Mouse (Mus musculus) A20 (cell line): ENCODE measurements at regions not wholly inside any gene's neighbourhood (a gene's known extent, or its start where the extent isn't known, plus 50 kb on each side); places are given as distances from the start of the nearest gene placed in this dataset.

ENCODE experiments used
- DNase-seq: peaks from one replicate; pipeline ENCODE4 v3.0.0-alpha.2; 2011; ENCODE audit warnings: low read depth, low spot score

GRCm38 (mm10) chr17:63798961-63799531 is 63.8 kb upstream of the Fer start:
- DNase-seq = no peak

- no peak for DNase-seq
These were observed 61.5 kb upstream of the Fer start for GRCm38 (mm10) chr17:63801411-63801810.

GRCm38 (mm10) chr17:63802846-63803245 is 60.0 kb upstream of the Fer start:
- DNase-seq = no peak

GRCm38 (mm10) chr17:63803599-63803998 is 59.3 kb upstream of the Fer start:
- peak; percentile 79 for DNase-seq

- no peak for DNase-seq
These were observed 58.4 kb upstream of the Fer start for GRCm38 (mm10) chr17:63804416-63804815.

- DNase-seq = no peak
These were observed 56.5 kb upstream of the Fer start for GRCm38 (mm10) chr17:63806360-63806759.

GRCm38 (mm10) chr17:63807590-63808228 is 55.2 kb upstream of the Fer start:
- DNase-seq = no peak

GRCm38 (mm10) chr17:63808756-63809155 is 54.1 kb upstream of the Fer start:
- DNase-seq = no peak

GRCm38 (mm10) chr17:63811246-63811785 is 51.5 kb upstream of the Fer start:
- DNase-seq = peak; percentile 32

GRCm38 (mm10) chr17:63812586-63812985 is 50.3 kb upstream of the Fer start:
- DNase-seq = no peak
